Mouse (Mus musculus) embryonic facial prominence, embryonic 14.5 days (tissue): ENCODE measurements around the gene Ppm1l. TPM values are rescaled to one million over a fixed set of nuclear protein-coding genes. Genes with fewer than 3 reads are reported as not detected.

ENCODE experiments used
- ATAC-seq: fragments of 200-750 bp; cut with Nextera tagmentation; 2 replicates; pipeline ENCODE4 v1.8.0; 2017; ENCODE audit warnings: low read depth, moderate number of reproducible peaks, moderate TSS enrichment
- DNase-seq: peaks from one replicate; pipeline ENCODE4 v3.0.0-alpha.2; 2015; ENCODE audit warnings: low spot score
- H3K27ac ChIP-seq: fragments of 300-500 bp; sonication (generic); replicated peaks from 2 replicates; pipeline ENCODE4 v1.5.1; 2014; ENCODE audit warnings: low read depth, mild to moderate bottlenecking, low read length, moderate library complexity
- H3K27me3 ChIP-seq: fragments of 300-500 bp; sonication (generic); replicated peaks from 2 replicates; pipeline ENCODE4 v1.6.1; 2014; ENCODE audit warnings: low read length; ENCODE audit not compliant: control insufficient read depth, insufficient read depth
- H3K36me3 ChIP-seq: fragments of 300-500 bp; sonication (generic); 2 replicates; pipeline ENCODE4 v1.6.1; 2014; ENCODE audit warnings: low read length, mixed read lengths; ENCODE audit not compliant: control insufficient read depth, insufficient read depth
- H3K4me1 ChIP-seq: fragments of 300-500 bp; sonication (generic); 2 replicates; pipeline ENCODE4 v1.6.1; 2014; ENCODE audit warnings: antibody characterized with exemption, low read length; ENCODE audit not compliant: control insufficient read depth, insufficient read depth
- H3K4me2 ChIP-seq: fragments of 300-500 bp; sonication (generic); 2 replicates; pipeline ENCODE4 v1.6.1; 2014; ENCODE audit warnings: low read depth, mild to moderate bottlenecking, low read length, moderate library complexity, mixed read lengths
- H3K4me3 ChIP-seq: fragments of 300-500 bp; sonication (generic); 2 replicates; pipeline ENCODE4 v1.5.1; 2014; ENCODE audit warnings: low read depth, mild to moderate bottlenecking, low read length
- H3K9ac ChIP-seq: fragments of 300-500 bp; sonication (generic); 2 replicates; pipeline ENCODE4 v1.6.1; 2014; ENCODE audit warnings: low read depth, mild to moderate bottlenecking, low read length, moderate library complexity, mixed read lengths
- H3K9me3 ChIP-seq: fragments of 300-500 bp; sonication (generic); 2 replicates; pipeline ENCODE4 v1.6.1; 2016; ENCODE audit warnings: low read length; ENCODE audit not compliant: control insufficient read depth
- WGBS: fragments of 180-500 bp; shearing (Covaris S2); extraction: QIAGEN DNeasy Blood & Tissue Kit; methylation state at CpG from one replicate; pipeline ENCODE4 v1.1.7; 2014; 5-methylcytosine and 5-hydroxymethylcytosine counted together
- polyA plus RNA-seq: library from polyadenylated mRNA; unstranded; fragments of >200 nt; fragmentation: Nextera tagmentation; extraction: Ambion mirVana; gene quantifications from 2 replicates; pipeline ENCODE4 v1.2.1, GENCODE M21; 2014

Gene Ppm1l
- polyA plus RNA-seq, 1 experiment from 2014 or later, result 10.9 TPM

DNA sequence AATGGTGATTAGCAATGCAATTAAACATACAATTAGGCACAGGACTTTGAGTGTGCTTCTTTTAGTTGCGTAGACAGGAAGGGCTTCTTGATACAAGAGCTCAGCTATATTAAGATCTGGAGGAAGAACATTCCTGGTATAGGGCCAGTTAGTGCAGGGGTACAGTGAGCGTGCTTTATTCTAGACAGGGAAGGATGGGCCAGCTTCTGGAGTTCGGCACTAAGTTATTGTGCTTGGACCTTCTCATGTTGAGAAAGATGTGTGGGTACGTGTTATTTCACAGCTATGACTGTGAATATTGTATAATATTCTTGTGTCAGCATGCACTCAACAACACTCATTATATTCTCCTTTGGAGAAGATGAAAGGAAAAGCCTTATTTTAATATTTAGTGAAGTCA, 29.9 kb downstream of the Ppm1l start:
- no peak for DNase-seq
- no peaks in the 10 kb centered on the region for H3K4me1 ChIP-seq
- no peaks in the 10 kb centered on the region for H3K27me3 ChIP-seq
- H3K36me3 ChIP-seq, result no peaks in the 10 kb centered on the region
- H3K4me2 ChIP-seq, result no peak overlapping the region
- 95% methylated on average over 4 of the region's 4 CpGs for WGBS
- H3K9me3 ChIP-seq, result no peaks in the 10 kb centered on the region
- ATAC-seq, result no peak
- H3K27ac ChIP-seq, result no peak overlapping the region
- no peak overlapping the region for H3K4me3 ChIP-seq
- H3K9ac ChIP-seq, result no peak overlapping the region

DNA sequence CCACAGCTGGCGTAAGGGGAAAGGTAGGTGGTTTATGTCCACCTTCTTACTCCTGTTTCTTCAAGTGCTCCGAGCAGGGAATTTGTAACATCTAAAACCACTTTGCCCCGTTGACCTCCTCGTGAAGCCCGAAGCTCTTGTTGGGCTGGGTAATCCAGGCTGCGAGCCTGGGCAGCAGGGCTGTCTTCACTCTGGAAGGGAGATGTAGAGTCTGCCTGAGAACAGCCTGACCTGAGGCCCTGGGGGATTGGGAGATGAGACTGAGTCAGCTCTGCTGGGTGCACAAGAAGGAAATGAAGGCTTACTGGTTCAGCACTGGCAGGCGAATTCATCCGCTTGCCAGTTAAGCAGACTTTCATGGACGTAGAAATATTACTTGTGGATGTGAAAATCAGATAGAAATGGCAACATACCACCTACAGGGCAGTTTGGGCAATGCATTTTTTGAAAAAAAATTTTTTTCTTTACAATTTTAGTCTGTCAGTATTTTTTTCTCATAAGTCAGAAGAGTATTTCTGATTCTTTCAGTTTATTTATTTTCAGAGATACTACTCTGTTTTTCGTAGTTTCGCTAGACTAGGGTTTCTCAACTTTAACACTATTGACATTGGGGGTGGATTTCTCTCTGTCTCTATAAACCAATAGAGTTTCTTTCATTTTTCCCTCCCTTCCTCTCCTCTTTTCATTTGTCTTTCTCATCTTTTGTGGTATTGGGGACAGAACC, 31.7 kb downstream of the Ppm1l start:
- 77% methylated on average over 11 of the region's 11 CpGs for WGBS
- ATAC-seq (no peak), DNase-seq (no peak)
- Histone ChIP-seq H3K27ac (no peak overlapping the region), H3K4me3 (no peak overlapping the region), H3K4me1 (no peaks in the 10 kb centered on the region), H3K36me3 (no peaks in the 10 kb centered on the region), H3K4me2 (no peak overlapping the region), H3K9me3 (no peaks in the 10 kb centered on the region), H3K9ac (no peak overlapping the region), H3K27me3 (no peaks in the 10 kb centered on the region)

DNA sequence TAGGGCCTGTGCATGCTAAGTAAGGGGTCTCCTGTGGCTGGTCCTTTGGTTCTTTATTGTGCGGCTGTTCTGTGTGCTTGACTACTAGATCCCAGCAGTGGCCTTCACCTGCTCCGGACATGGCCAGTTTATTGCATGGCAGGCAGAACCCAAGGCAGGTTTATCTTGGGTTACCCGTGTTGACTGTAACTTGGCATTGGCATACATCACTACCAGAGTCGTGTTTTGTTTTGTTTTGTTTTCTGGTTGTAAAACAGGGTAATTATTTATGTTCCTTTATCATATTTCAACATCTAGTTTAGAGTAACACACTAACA, 32.2 kb downstream of the Ppm1l start:
- Histone ChIP-seq H3K27ac (no peak overlapping the region), H3K4me1 (no peaks in the 10 kb centered on the region), H3K27me3 (no peaks in the 10 kb centered on the region), H3K36me3 (no peaks in the 10 kb centered on the region), H3K9me3 (no peaks in the 10 kb centered on the region), H3K4me2 (no peak overlapping the region), H3K4me3 (no peak overlapping the region), H3K9ac (no peak overlapping the region)
- DNase-seq (no peak), ATAC-seq (no peak)
- 79% methylated on average over 4 of the region's 4 CpGs for WGBS

DNA sequence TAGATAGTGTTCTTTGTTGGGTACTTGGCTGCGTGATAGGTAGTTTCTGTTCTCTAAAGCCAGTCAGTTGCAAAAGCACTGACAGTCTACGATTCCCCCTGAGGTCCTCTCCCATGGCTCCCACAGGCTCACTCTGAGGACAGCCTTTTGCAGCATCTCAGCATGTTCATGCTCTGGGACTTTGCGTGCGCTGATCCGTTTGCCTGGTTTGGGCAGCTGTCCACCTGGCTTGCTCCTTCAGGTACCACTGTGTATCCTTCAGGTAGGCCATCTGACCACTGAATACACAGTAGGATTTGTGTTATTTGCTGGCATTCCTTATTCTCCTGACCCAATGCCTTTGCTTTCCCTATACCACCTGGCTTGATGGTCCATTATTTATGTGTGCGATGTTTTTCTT, 33.3 kb downstream of the Ppm1l start:
- H3K27me3 ChIP-seq, result no peaks in the 10 kb centered on the region
- H3K4me1 ChIP-seq, result no peaks in the 10 kb centered on the region
- no peak for ATAC-seq
- H3K9ac ChIP-seq, result no peak overlapping the region
- WGBS, result 93% methylated on average over 6 of the region's 6 CpGs
- H3K4me3 ChIP-seq, result no peak overlapping the region
- DNase-seq, result no peak
- H3K27ac ChIP-seq, result no peak overlapping the region
- no peak overlapping the region for H3K4me2 ChIP-seq
- no peaks in the 10 kb centered on the region for H3K9me3 ChIP-seq
- H3K36me3 ChIP-seq, result no peaks in the 10 kb centered on the region

DNA sequence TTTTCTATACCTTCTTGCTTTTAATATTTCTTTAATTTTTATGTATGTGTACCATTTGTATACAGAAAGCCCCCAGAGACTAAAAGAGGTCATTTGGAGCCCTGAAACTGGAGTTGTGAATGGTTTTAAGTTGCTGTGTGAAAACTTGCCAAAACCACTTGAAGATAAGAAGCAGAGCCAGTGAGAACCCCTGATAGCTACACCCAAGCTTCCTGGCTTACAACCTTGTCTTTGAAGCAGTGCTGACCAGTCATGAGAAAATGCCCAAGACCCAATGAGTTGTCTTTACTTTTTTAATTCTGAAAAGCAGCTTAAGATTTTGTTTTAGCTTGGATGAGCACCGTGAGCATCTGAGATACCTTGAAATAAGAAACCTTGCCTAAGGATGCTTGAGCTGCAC, 35.5 kb downstream of the Ppm1l start:
- Histone ChIP-seq H3K36me3 (no peaks in the 10 kb centered on the region), H3K4me3 (no peak overlapping the region), H3K4me1 (peaks cover 3% of the 10 kb centered on the region; the same call in 1 of the 2 replicates), H3K4me2 (no peak overlapping the region), H3K27ac (no peak overlapping the region), H3K27me3 (no peaks in the 10 kb centered on the region), H3K9me3 (no peaks in the 10 kb centered on the region), H3K9ac (no peak overlapping the region)
- no peak for ATAC-seq
- WGBS, result 74% methylated on average over 1 of the region's 1 CpGs
- DNase-seq, result peak; percentile 30

DNA sequence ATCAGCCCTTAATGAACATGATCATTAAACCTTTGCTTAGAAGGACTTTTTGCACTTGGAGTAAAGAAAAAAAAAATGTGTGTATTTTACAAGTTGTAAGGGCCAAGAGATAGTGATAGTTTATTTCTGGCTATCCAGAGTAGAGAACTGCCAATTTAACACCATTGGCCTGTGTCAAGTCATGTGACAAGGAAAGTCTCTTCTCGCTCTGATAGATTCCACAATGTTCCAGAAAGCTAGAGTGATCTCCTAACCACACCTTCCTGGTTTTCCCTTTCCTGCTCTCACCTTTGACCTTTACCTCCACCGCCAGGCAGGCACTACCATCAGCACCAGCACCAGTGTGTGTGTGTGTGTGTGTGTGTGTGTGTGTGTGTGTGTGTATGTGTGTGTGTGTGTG, 38.0 kb downstream of the Ppm1l start:
- H3K27me3 ChIP-seq, result no peaks in the 10 kb centered on the region
- H3K9me3 ChIP-seq, result no peaks in the 10 kb centered on the region
- no peak overlapping the region for H3K4me2 ChIP-seq
- H3K9ac ChIP-seq, result no peak overlapping the region
- H3K4me1 ChIP-seq, result peaks cover 3% of the 10 kb centered on the region; the same call in 1 of the 2 replicates
- DNase-seq, result no peak
- ATAC-seq, result no peak
- H3K27ac ChIP-seq, result no peak overlapping the region
- no peaks in the 10 kb centered on the region for H3K36me3 ChIP-seq
- whole genome bisulfite sequencing, result 88% methylated on average over 2 of the region's 2 CpGs
- no peak overlapping the region for H3K4me3 ChIP-seq

DNA sequence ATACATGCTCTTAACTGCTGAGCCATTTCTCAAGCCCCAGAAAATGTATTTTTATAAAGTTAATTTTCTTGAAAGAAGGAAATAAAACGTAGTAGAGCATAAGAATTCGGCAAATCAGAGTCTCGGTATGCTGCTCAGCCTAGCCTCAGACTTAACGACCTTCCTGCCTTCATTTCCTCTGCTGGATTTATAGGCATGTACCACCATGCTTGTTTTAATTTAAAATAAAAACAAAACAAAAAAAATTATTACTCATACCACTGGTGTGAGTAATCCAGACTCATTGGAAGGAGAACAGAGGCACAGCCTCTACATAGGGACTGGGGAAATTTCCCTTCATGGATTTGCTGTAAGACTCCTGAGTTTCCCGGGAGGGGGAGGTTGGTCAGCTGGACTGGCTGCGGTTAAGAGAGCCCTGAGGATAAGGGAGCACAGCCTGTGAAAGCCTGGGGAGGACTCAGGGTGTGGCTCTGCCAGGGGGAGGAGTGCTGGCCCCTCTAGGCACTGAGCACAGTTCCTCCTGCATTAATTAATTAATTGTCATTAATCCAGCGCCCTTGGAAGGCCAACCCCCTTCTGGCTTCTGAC, 39.5 kb downstream of the Ppm1l start:
- Histone ChIP-seq H3K4me2 (no peak overlapping the region), H3K27me3 (no peaks in the 10 kb centered on the region), H3K27ac (no peak overlapping the region), H3K4me1 (peaks cover 3% of the 10 kb centered on the region; the same call in 1 of the 2 replicates), H3K9ac (no peak overlapping the region), H3K4me3 (no peak overlapping the region), H3K9me3 (no peaks in the 10 kb centered on the region), H3K36me3 (no peaks in the 10 kb centered on the region)
- DNase-seq, result no peak
- ATAC-seq, result 0 out of 2 replicates have a peak, but pooled peaks have one; percentile 37
- WGBS, result 68% methylated on average over 7 of the region's 7 CpGs

DNA sequence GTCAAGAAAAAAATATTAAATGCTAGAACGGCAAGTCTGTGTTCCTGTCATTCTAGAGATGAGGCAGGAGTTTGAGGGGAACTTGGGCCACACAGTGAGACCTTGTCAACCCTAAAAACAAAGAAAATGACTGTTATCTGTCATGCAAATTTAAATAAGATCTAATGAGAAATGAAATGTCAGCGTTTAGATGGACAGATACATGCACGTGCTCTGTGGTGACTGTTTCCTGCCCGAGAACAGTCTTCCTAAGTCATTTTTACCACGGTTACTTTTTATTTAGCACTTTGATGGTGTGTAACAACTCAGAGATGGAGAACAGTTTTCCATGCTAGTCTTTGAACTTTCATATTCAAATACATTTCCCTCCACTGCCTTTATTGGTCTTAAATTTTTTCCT, 40.1 kb downstream of the Ppm1l start:
- Histone ChIP-seq H3K9ac (no peak overlapping the region), H3K4me3 (no peak overlapping the region), H3K27ac (no peak overlapping the region), H3K4me2 (no peak overlapping the region), H3K27me3 (no peaks in the 10 kb centered on the region), H3K9me3 (no peaks in the 10 kb centered on the region), H3K4me1 (peaks cover 3% of the 10 kb centered on the region; the same call in 1 of the 2 replicates), H3K36me3 (no peaks in the 10 kb centered on the region)
- WGBS, result 66% methylated on average over 5 of the region's 5 CpGs
- DNase-seq, result no peak
- no peak for ATAC-seq
